Mouse (Mus musculus) thymus, postnatal 36 days (tissue): ENCODE data around the gene Foxp1.

Experiments
- DNase-seq, 2 experiments: peaks; one replicate each; pipeline ENCODE4 v3.0.0; 2022; ENCODE audit warnings: mixed read lengths in 2 of 2

Foxp1 gene

GRCm38 (mm10) chr6:99385059-99385604, 137.4 kb downstream of the Foxp1 start:
- DNase-seq: peak; percentile 70 to 77

- no peak for DNase-seq
These were observed 138.6 kb downstream of the Foxp1 start for GRCm38 (mm10) chr6:99383846-99384472.

GRCm38 (mm10) chr6:99380146-99380545, 142.4 kb downstream of the Foxp1 start:
- DNase-seq: peak; percentile 63 to 80

GRCm38 (mm10) chr6:99378997-99379710, 143.4 kb downstream of the Foxp1 start:
- no peak for DNase-seq

- DNase-seq: no peak
These were observed 144.8 kb downstream of the Foxp1 start for GRCm38 (mm10) chr6:99377716-99378115.

GRCm38 (mm10) chr6:99377131-99377530, 145.4 kb downstream of the Foxp1 start:
- no peak for DNase-seq

GRCm38 (mm10) chr6:99376721-99377120, 145.8 kb downstream of the Foxp1 start:
- no peak for DNase-seq

GRCm38 (mm10) chr6:99375865-99376264, 146.7 kb downstream of the Foxp1 start:
- peak; percentile 62 to 74 for DNase-seq

- peak; percentile 38 to 39 for DNase-seq
These were observed 147.1 kb downstream of the Foxp1 start for GRCm38 (mm10) chr6:99375376-99375775.

- DNase-seq: peak; percentile 40 to 48
These were observed 147.9 kb downstream of the Foxp1 start for GRCm38 (mm10) chr6:99374448-99375271.

- DNase-seq: no peak
These were observed 150.1 kb downstream of the Foxp1 start for GRCm38 (mm10) chr6:99372427-99372826.

GRCm38 (mm10) chr6:99372016-99372415, 150.5 kb downstream of the Foxp1 start:
- no peak for DNase-seq

GRCm38 (mm10) chr6:99369931-99370330, 152.6 kb downstream of the Foxp1 start:
- peak in 1 of 2 experiments; percentile 4 for DNase-seq

GRCm38 (mm10) chr6:99369156-99369555, 153.4 kb downstream of the Foxp1 start:
- no peak for DNase-seq

- DNase-seq: peak in 1 of 2 experiments; percentile 50
These were observed 154.3 kb downstream of the Foxp1 start for GRCm38 (mm10) chr6:99368118-99368753.

- no peak for DNase-seq
These were observed 158.0 kb downstream of the Foxp1 start for GRCm38 (mm10) chr6:99364545-99364944.

GRCm38 (mm10) chr6:99360581-99360980, 161.9 kb downstream of the Foxp1 start:
- no peak for DNase-seq

GRCm38 (mm10) chr6:99359765-99360499, 162.6 kb downstream of the Foxp1 start:
- DNase-seq: no peak

- no peak for DNase-seq
These were observed 163.4 kb downstream of the Foxp1 start for GRCm38 (mm10) chr6:99359036-99359698.

GRCm38 (mm10) chr6:99357931-99358330, 164.6 kb downstream of the Foxp1 start:
- DNase-seq: no peak

- no peak for DNase-seq
These were observed 168.2 kb downstream of the Foxp1 start for GRCm38 (mm10) chr6:99354338-99354737.
